Mouse (Mus musculus): ENCODE results near the gene Otx2.
"Not testable (repeated sequence)": the region's sequence is repeated elsewhere in the genome, so short reads cannot be mapped to it uniquely, and the experiment has no call there.

Gene Otx2

DNA sequence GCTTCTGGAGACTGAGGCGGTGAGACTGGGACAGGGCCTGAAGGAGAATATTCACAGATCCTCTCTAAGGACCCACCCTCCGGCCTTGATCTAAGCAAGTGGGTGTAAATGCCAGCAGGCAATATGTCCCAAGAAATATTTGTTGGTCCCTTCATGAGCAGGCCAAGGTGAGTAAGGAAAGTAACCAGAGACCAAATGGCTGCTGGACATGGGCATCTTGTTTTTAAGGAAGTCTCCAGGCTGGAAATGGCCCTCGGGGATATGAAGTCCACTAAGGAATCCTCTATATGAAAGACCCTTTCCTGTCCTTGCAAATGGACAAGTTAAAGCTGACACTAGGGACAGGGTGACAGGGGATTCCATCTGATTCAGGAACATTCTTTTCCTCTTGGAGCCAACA is 20.5 kb downstream of the Otx2 start:
- DNase-seq: no peak

DNA sequence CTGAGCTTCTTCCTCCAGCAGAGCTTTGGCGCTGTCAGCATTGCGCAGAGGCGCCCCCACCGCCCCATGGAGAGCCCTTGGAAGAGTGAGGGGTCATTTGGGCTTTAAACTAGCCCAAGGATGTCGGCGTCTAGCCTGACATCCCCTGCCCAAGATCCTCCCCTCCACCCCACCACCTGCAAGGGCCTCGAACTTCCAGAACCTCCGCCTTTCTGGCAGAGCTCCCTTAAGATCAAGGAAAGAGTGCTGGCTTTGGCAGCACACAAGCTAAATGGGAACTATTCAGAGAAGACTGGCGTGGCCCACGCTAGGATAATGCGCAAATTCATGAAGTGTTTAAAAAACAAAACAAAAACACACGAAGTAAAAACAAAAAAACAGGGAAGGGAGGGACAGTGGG is 21.4 kb downstream of the Otx2 start:
- no peak for DNase-seq

DNA sequence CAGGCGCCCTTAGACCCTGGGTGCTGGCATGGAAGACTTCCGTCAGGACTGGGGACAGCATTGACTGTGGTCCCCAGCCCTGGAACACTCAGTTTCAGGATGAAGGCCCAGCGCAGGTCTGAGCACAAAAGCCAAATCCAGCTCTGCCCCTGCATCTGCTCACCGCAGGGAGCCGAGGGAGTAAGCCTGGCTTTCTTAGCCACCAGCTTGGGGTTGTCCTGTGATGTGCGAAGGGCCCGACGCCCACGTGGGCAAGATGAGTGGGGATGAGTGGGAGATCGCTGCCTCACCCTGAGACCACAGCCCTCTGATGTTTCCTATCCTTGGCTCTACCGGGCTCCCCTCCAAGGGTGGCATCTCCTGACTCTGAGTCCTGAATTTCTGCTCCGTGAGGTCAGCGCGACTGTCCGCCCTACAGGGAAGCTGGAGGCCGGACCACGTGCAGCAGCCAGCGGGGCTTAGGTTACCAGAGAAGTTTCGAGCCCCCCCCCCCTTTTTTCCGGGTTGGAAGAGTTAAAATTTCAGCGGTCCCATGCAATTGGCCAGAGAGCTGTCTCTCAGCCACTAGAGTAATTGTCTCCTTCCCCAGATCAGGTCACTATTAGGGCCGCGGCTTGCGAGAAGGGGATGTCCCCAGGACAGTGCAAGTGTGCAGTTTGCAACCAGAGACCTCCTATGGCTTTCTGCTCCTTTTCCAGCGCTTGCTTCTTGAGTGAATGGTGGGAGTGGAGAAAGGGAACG is 22.0 kb downstream of the Otx2 start:
- no peak for DNase-seq

DNA sequence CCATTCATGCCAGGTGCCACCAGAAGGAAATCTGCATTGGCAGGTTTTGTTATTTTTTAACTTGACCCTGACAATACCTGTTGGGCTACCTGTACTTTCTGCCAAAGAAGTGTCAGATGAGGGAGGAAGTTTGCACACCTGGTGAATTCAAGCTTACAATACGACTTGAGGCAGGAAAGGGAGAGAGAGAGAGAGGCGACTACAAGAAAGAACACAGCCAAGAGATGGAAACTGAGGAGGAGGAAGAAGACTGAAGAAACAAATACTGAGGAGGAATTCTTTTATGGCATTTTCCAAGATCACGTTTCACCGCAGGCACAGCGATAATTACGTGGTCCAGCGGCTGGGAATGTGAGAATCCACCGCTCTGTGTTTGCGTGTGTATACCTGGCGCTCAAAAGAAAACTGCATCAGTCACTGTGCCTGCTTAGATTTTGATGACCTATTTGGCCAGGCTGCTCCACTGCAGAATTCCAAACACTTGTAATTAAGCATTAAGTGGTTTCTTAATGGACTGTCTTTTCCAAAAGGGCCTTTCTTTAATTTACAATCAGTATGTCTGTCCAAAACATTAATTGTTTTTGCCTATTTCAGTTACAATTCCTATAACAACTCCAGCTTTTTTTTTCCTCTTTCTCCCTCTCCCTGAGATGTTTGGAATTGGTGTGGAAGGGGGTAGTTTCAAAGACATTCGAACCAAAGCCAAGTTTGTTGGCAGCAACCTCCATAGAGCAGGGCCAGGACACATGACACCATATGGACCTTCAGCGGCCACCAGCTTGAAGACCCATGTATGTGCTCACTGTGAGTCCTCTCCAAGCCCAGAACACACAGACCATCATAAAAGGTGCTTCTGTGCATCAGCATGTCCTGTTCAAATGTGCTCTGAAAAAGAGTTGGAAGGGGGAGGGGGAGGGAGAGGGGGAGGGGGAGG is 31.9 kb downstream of the Otx2 start:
- no peak for DNase-seq

DNA sequence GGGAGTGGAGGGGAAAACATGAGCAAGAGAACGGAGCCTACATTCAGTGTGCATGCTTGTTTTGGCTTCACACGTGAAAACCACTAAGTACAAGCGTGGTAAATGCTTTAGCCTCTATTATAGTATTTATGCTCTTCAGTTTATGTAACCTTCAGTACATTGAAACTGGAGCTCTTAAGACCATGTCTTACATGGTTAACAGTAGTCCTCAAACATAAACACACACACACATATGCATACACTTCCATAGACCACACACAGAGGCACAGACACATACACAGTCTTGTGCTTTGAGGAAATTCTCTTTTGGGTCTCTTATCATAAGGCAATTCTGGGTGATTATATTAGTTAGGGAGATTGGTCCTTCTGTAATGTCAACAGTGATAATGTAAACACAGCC is 40.5 kb downstream of the Otx2 start:
- DNase-seq: no peak

DNA sequence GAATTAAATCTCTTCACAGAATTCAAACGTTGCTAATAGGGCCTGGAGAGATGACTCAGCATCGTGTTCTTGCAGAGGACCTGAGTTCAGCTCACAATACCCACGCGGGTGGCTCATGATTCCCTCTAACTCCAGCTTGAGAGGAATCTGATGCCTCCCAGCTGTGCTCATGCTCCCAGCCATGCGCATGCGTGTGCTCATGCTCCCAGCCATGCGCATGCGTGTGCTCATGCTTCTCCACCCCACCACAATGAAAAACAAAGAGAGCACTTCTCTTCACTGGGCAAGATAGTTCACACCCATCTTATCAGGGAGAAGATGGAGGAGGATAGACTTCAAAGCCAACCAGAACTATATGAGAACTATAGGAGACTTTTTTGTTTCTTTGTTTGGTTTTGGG is 41.3 kb downstream of the Otx2 start:
- no peak for DNase-seq

DNA sequence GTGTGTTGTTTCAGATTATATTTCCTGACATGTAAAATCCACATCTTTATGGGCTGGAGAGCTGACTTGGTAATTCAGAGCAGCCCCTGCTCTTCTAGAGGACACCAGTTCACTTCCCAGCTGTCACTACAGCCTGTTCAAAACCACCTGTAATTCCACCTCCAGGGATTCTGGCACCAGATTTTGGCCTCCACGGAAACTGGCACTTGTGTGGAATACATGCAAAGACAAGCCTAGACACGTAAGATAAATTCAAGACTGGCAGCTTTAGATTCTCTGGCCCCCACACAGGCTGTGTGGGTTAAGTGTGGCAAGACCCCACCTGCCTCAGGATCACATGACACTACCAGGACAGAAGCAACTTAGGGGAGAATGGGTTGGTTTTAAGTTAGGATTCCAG is 42.1 kb downstream of the Otx2 start:
- DNase-seq: no peak

DNA sequence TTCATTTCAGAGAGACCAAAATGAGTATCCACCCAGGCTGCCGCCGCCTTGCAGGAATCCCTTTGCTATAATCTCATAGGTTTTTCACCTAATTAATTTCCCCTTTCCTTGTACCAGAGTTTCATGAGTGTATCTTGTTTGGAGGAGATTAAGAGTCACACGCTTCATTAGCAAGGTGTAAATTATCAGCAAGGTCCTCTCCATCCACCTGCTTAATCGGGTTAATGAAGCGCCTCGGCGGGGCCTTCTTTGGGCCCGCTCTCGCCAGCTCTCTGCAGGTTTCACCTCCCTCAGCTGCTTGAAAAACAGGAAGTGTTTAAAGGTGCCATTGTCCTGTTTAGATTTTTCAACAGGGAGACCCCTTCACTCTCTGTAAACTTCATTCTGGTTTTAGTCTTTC is 44.2 kb downstream of the Otx2 start:
- DNase-seq: no peak

DNA sequence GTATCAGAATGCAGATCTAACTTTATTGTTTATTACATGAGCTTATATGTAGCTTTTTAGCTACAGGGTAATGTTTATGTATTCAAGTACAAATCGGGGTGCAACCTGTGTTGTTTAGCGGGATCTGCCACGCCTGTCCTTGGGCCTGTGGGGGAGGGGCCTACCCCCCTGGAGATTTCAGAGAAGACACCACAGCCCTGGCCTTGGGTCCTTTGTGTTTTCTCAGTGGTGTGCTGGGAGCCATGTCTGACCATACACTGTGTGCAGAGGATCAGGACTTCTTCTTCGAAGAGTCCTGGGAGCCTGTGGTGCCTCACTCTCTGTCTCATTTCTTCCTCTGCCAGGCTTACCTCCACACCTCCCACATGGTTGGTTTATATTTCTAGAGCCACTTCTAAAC is 47.3 kb downstream of the Otx2 start:
- no peak for DNase-seq

DNA sequence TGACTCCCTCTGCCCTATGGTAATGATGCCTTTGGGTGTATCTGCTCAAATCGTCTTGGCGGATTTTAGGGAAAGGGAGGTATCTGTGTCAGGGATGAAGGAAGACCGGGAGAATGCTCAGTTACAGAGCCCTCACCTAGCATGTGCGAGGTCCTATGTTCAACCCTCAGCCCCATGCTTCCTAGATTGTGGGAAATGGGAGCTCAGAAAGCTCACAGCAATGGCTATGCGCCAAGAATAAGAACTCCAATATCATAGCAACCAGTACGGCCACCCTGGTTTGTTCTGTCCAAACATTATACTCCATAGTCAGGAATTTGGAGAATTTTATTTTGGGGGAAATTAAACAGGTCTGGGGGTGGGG is 48.3 kb downstream of the Otx2 start:
- DNase-seq: no peak

DNA sequence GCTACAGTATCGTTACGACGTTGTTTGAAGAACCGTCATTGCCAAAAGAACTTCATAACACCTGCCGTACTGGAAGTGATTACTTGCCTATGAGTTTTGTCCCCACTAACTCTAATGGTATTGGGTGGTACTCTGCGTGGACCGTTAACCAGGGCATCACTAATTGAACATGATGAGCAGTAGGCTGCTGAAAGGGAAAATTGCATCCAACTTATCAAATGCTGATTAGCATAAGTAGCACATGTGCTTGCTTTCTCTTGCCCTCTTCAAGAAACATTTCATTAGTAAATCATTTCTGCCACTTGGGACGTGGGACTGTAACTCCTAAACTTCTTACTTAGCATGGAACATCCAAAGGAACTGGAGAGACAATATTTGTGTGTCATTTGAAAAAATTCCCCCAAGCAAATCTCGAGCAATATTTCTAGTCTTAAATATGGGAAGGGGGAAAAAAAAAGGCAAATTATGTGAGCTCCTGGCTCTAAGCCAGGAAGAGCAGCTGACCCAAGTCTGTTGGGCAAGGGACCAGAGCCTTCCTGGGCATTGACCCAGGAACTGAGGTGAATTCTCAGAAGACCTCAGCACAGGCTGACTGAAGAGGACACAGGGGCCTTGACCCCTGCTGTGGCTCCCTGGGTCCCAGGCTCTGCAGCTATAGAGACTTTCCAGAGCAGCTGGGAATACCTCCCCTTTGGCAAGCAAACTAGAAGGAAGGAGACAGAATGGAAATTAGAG is 48.9 kb downstream of the Otx2 start:
- DNase-seq: peak; percentile 64 to 76

DNA sequence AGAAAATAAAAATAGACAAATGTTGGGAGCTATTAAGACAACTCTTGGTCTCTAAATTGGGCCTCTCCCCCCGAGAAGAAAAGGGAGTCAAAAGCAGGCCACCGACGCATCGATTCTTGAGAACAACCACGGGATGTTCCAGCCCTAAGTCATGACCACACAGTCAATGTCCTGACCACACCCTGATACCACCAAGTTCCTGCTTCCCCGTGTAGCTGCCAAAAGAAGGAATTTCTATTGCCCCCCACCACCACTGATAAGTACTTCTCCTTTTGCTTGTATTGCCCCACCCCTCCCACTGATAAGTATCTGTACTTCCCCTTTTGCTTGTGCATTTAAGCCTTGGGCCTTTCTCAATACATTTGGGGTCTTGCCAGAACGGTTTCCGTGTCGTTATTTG is 50.9 kb downstream of the Otx2 start:
- not testable (repeated sequence) for DNase-seq

DNA sequence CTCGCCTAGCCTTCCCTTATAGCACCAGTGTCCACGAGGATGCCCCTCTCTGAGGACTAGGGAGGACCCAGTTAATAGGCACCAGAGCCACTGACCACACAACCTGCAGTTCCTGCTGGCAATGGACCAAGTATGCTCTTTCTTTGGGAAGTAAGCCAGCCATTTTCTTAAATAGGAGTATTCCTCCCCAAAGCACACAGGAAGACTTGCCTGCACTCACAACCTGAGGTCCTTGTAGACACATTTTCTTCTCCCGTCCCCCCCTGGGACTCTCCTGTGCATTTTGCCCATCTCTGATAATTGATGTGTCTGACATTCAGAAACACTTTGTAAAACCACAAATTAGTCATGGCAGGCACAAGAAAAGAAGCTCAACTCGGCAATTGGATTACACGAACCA is 57.3 kb downstream of the Otx2 start:
- DNase-seq: peak in 1 of 2 experiments; percentile 3

DNA sequence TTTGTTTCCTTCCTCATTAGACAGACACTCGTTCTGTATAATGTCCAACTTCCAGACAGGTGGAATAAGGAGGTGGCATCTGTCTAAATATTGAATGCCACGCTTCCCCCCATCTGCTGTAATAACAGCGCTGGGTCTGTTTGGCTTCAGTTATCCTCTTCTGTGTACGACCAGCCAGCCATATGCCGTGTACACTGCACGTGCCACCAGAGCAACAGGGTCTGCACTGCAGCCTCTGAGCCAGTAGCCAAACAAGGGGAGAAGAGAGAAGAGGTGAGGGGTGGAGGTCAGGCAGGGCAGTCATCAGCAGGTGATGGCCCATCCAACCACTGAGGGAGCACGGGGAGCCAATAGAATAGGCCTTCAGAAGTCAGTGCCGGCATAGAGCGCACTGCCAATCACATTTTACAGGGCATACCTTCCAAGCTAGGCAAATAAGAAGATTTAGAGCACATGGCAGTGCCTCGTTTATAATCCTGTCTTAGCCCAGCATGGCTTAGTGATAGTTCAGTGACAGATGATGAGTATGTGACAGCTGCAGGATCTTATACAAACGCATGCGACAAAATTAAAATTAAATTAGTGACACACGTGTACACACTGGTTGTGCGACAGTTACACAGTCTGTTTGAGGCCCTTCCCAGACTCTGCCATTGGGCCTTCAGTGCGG is 64.8 kb downstream of the Otx2 start:
- no peak for DNase-seq

Measured in kidney, postnatal 25 days (tissue).